Mouse (Mus musculus) thymus, adult 2 months (tissue): ENCODE data around the gene Fmr1.

Experiments
- CTCF ChIP-seq: fragments of 200-500 bp; IDR thresholded peaks from 2 replicates; pipeline ENCODE4 v1.5.1; 2012; ENCODE audit warnings: mild to moderate bottlenecking, control low read depth, low read length, moderate library complexity, borderline replicate concordance; ENCODE audit not compliant: control insufficient read depth, poor library complexity, insufficient read depth; ENCODE audit errors: extremely low read depth
- POLR2A ChIP-seq: fragments of 200-500 bp; IDR thresholded peaks from 2 replicates; pipeline ENCODE4 v1.6.1; 2012; ENCODE audit warnings: mild to moderate bottlenecking, low read length, control low read depth, moderate library complexity; ENCODE audit not compliant: control insufficient read depth, poor library complexity, insufficient read depth; ENCODE audit errors: extremely low read depth

DNA sequence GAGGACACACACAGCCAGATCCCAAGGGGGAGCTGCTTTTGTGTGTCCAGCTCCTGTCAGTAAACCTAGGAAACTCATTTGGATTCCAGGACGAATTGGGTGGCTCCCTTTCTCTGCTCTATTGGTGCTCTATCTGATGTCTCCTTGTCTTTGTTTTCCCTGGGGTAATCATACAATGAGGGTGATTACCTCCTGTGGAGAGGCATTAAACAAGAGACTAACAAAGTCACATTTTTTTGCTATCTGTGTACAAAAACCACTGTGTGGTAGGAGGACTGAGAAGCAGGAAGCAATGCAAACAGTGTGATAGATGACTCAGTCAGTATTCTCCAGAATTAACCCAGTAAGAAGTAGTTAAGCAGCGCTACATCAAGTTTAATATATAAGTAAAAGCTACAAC, 61.7 kb downstream of the Fmr1 start:
- TF ChIP-seq CTCF (no peak), POLR2A (no peak)
